Mouse (Mus musculus): ENCODE measurements around the gene Usp35. TPM values are rescaled to one million over a fixed set of nuclear protein-coding genes. Genes with fewer than 3 reads are reported as not detected.

The Usp35 gene
- polyA plus RNA-seq, 2 experiments = 0.14 to 0.36 TPM

GRCm38 (mm10) chr7:97301321-97301720, 30.5 kb downstream of the Usp35 start:
- DNase-seq (ENCODE audit: low read depth in 3 of 3, low spot score in 3 of 3) = no peak
- 67% methylated on average over 8 of the region's 8 CpGs for whole genome bisulfite sequencing (ENCODE audit: insufficient replicate concordance)
- H3K27ac ChIP-seq = no peak overlapping the region
- no peak overlapping the region for H3K4me2 ChIP-seq (ENCODE audit: low read depth)
- no peak overlapping the region for H3K4me3 ChIP-seq (ENCODE audit: insufficient read depth in 1 of 2, low read depth in 2 of 2, low read length in 2 of 2)
- H3K27me3 ChIP-seq (ENCODE audit: control insufficient read depth, insufficient read depth, low read length) = no peaks in the 10 kb centered on the region
- TF ChIP-seq EP300 (IDR thresholded peaks at IDR 0.05; ENCODE audit: low read depth) (no peak), CTCF (IDR thresholded peaks at IDR 0.05; ENCODE audit: low read depth) (no peak)
- H3K9me3 ChIP-seq (ENCODE audit: control insufficient read depth, low read length) = no peaks in the 10 kb centered on the region
- no peaks in the 10 kb centered on the region; a peak in 1 of 4 replicates for H3K4me1 ChIP-seq (replicated peaks; ENCODE audit: control insufficient read depth in 2 of 2, insufficient read depth in 2 of 2, low read length in 1 of 2)
- no peaks in the 10 kb centered on the region for H3K36me3 ChIP-seq (replicated peaks; ENCODE audit: control insufficient read depth, insufficient read depth, low read depth)
- no peak overlapping the region for H3K9ac ChIP-seq (replicated peaks)
- no peak for ATAC-seq (ENCODE audit: insufficient read depth)

GRCm38 (mm10) chr7:97300914-97301313, 30.9 kb downstream of the Usp35 start:
- Histone ChIP-seq H3K4me3 (ENCODE audit: insufficient read depth in 1 of 2, low read depth in 2 of 2, low read length in 2 of 2) (no peak overlapping the region), H3K4me1 (replicated peaks; ENCODE audit: control insufficient read depth in 2 of 2, insufficient read depth in 2 of 2, low read length in 1 of 2) (no peaks in the 10 kb centered on the region; a peak in 1 of 4 replicates), H3K36me3 (replicated peaks; ENCODE audit: control insufficient read depth, insufficient read depth, low read depth) (no peaks in the 10 kb centered on the region), H3K27me3 (ENCODE audit: control insufficient read depth, insufficient read depth, low read length) (no peaks in the 10 kb centered on the region), H3K9ac (replicated peaks) (no peak overlapping the region), H3K27ac (no peak overlapping the region), H3K9me3 (ENCODE audit: control insufficient read depth, low read length) (no peaks in the 10 kb centered on the region), H3K4me2 (ENCODE audit: low read depth) (no peak overlapping the region)
- TF ChIP-seq EP300 (IDR thresholded peaks at IDR 0.05; ENCODE audit: low read depth) (no peak), CTCF (IDR thresholded peaks at IDR 0.05; ENCODE audit: low read depth) (no peak)
- WGBS (ENCODE audit: insufficient replicate concordance) = 20% methylated on average over 2 of the region's 2 CpGs
- ATAC-seq (ENCODE audit: insufficient read depth) (no peak), DNase-seq (ENCODE audit: low read depth in 3 of 3, low spot score in 3 of 3) (no peak)

- Histone ChIP-seq H3K4me1 (replicated peaks; ENCODE audit: control insufficient read depth in 2 of 2, insufficient read depth in 2 of 2, low read length in 1 of 2) (no peaks in the 10 kb centered on the region; a peak in 1 of 4 replicates), H3K36me3 (replicated peaks; ENCODE audit: control insufficient read depth, insufficient read depth, low read depth) (no peaks in the 10 kb centered on the region), H3K9ac (replicated peaks) (no peak overlapping the region), H3K27me3 (ENCODE audit: control insufficient read depth, insufficient read depth, low read length) (no peaks in the 10 kb centered on the region), H3K27ac (no peak overlapping the region), H3K4me2 (ENCODE audit: low read depth) (no peak overlapping the region), H3K4me3 (ENCODE audit: insufficient read depth in 1 of 2, low read depth in 2 of 2, low read length in 2 of 2) (no peak overlapping the region), H3K9me3 (ENCODE audit: control insufficient read depth, low read length) (no peaks in the 10 kb centered on the region)
- no peak for ATAC-seq (ENCODE audit: insufficient read depth)
- 63% methylated on average over 6 of the region's 6 CpGs for WGBS (ENCODE audit: insufficient replicate concordance)
- no peak for TF ChIP-seq EP300 (IDR thresholded peaks at IDR 0.05; ENCODE audit: low read depth)
- no peak for TF ChIP-seq CTCF (IDR thresholded peaks at IDR 0.05; ENCODE audit: low read depth)
- DNase-seq (ENCODE audit: low read depth in 3 of 3, low spot score in 3 of 3) = no peak
Measured at GRCm38 (mm10) chr7:97298943-97299342, 32.9 kb downstream of the Usp35 start.

- no peaks in the 10 kb centered on the region for H3K36me3 ChIP-seq (replicated peaks; ENCODE audit: control insufficient read depth, insufficient read depth, low read depth)
- H3K27me3 ChIP-seq (ENCODE audit: control insufficient read depth, insufficient read depth, low read length) = no peaks in the 10 kb centered on the region
- TF ChIP-seq CTCF (IDR thresholded peaks at IDR 0.05; ENCODE audit: low read depth) (no peak), EP300 (IDR thresholded peaks at IDR 0.05; ENCODE audit: low read depth) (no peak)
- no peak overlapping the region for H3K4me3 ChIP-seq (ENCODE audit: insufficient read depth in 1 of 2, low read depth in 2 of 2, low read length in 2 of 2)
- no peak overlapping the region for H3K27ac ChIP-seq
- WGBS (ENCODE audit: insufficient replicate concordance) = 75% methylated on average over 2 of the region's 2 CpGs
- no peak overlapping the region for H3K9ac ChIP-seq (replicated peaks)
- H3K4me1 ChIP-seq (replicated peaks; ENCODE audit: control insufficient read depth in 2 of 2, insufficient read depth in 2 of 2, low read length in 1 of 2) = no peaks in the 10 kb centered on the region; a peak in 1 of 4 replicates
- no peak overlapping the region for H3K4me2 ChIP-seq (ENCODE audit: low read depth)
- no peak for DNase-seq (ENCODE audit: low read depth in 3 of 3, low spot score in 3 of 3)
- H3K9me3 ChIP-seq (ENCODE audit: control insufficient read depth, low read length) = no peaks in the 10 kb centered on the region
- ATAC-seq (ENCODE audit: insufficient read depth) = no peak
Measured at GRCm38 (mm10) chr7:97298279-97298678, 33.5 kb downstream of the Usp35 start.

- no peak overlapping the region for H3K4me3 ChIP-seq (ENCODE audit: insufficient read depth in 1 of 2, low read depth in 2 of 2, low read length in 2 of 2)
- H3K9me3 ChIP-seq (ENCODE audit: control insufficient read depth, low read length) = no peaks in the 10 kb centered on the region
- H3K4me2 ChIP-seq (ENCODE audit: low read depth) = no peak overlapping the region
- H3K9ac ChIP-seq (replicated peaks) = no peak overlapping the region
- no peaks in the 10 kb centered on the region for H3K27me3 ChIP-seq (ENCODE audit: control insufficient read depth, insufficient read depth, low read length)
- peak; percentile 24 to 41 (median 40) for DNase-seq (ENCODE audit: low read depth in 3 of 3, low spot score in 3 of 3)
- ATAC-seq (ENCODE audit: insufficient read depth) = no peak
- TF ChIP-seq CTCF (IDR thresholded peaks at IDR 0.05; ENCODE audit: low read depth) = peak; percentile 88
- TF ChIP-seq EP300 (IDR thresholded peaks at IDR 0.05; ENCODE audit: low read depth) = no peak
- WGBS (ENCODE audit: insufficient replicate concordance) = 2% methylated on average over 2 of the region's 2 CpGs
- no peak overlapping the region for H3K27ac ChIP-seq
- H3K36me3 ChIP-seq (replicated peaks; ENCODE audit: control insufficient read depth, insufficient read depth, low read depth) = no peaks in the 10 kb centered on the region
- H3K4me1 ChIP-seq (replicated peaks; ENCODE audit: control insufficient read depth in 2 of 2, insufficient read depth in 2 of 2, low read length in 1 of 2) = no peaks in the 10 kb centered on the region; a peak in 1 of 4 replicates
Measured at GRCm38 (mm10) chr7:97297466-97297865, 34.4 kb downstream of the Usp35 start.
